Mouse (Mus musculus): ENCODE measurements around the gene Aunip.

Gene Aunip

DNA sequence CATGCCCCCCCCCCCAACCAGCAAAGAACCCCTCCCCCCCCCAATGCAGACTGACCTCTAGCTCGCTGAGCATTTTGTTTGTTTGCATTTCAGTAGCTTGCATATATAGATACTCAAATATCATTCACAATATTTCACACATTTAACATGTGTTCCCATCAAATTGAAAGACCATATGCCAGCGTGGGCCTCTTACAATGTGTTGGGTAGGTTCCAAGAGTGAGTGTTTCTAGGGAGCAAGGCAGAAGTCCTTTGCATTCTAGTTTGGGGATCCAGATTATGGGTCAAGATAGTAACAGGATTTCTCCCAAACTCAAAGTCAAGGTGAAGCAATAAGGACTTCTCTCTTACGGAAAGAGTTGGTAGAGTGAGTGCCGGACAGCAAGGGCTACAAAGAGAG lies 7.7 kb downstream of the Aunip start:
- no peak for DNase-seq

DNA sequence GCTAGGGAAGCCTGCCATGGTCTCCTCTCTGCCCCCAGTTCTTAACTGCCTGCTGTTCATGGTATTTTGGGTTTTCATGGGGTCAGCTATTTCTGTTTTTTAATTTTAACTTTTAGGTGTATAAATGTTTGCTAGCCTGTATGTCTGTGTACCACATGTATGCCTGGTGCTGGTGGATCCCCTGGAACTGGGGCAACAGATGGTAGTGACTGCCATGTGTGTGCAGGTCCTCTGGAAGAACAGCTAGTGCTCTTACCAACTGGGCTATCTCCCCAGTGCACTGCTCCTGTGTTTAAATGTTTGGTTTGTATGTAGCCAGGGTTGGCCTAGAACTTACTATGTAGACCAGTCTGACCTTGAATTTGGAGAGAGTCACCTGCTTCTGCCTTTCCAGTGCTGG lies 8.5 kb downstream of the Aunip start:
- DNase-seq, result no peak

DNA sequence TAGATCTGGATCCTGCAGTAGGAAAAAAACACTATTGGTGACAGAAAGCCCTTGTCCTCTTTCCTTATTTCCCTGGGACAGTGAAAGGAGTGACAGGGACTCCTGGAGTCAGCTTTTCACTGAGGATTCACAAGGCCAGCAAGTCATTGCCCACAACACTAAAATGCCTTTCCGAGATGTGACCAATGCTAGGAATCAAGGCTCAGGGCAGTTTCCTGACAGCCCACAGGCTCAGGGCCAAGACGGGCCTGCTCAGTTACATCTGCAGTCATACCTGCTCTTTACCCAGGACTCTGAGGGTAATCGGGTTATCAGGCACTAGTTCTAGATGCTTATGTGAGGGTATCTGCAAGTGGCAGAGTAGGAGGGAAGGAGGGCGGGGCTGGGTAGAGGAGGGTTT lies 12.6 kb downstream of the Aunip start:
- no peak for DNase-seq

DNA sequence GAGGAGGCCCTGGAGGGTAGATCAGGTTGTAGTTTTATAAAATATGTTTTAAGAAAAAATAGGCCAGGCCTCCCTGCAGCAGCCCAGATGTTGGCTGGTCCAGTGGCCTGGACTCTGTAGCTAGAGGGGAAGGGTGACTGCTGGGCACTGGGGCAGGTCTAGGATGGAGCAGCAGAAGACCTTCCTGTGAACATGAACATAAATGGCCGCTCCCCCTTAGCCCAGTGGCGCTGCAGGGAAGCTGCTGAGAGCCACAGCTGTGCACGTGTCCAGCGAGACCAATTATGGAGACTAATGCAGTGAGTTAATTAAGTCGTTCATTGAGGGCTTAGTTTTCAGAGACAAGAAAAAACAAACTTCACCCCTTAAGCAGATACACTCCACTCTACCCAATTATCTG lies 15.0 kb downstream of the Aunip start:
- no peak for DNase-seq

DNA sequence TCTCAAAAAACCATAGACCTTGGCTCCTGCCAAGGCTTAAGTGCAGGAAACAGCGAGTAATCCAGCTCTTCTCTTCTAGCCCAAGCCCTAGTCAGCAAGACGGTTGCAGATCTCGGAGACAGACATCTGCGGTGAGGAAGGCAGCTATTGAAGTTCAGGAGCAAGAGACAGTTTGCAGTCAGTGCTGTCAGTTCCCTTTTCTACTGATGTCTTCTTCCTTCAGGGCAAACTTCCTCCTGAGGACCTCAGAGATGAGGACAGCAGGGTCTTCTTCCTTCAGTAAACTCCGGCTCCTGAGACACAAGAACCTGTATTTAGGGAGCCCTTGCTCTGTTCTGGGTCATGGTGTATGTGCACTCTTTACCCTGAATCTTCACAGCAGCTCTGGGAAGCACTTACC lies 15.4 kb downstream of the Aunip start:
- no peak for DNase-seq

- DNase-seq, result peak; percentile 41 to 74
Observed at GRCm38 (mm10) chr4:134532928-134533327, 22.1 kb downstream of the Aunip start.

DNA sequence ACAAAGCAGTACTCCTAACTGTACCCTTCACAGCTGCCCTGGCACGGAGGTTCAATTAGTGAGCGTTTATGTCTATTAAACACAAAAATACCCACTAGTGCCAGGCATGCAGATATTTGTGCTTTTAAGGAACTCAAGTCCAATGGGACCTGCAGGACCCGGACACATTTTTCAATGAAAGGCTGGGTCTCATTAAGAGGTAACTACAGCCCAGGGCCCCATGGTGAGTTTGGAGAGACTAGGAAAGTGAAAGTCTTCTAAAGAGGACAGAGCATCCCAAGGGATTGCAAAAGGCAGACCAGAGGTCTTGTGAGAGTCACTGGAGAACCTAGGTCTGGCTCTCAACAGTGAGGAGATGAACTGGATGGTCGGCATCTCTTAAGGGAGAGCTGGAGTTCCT lies 22.6 kb downstream of the Aunip start:
- no peak for DNase-seq

- peak; percentile 81 to 83 for DNase-seq
Observed at GRCm38 (mm10) chr4:134534124-134534886, 23.5 kb downstream of the Aunip start.

DNA sequence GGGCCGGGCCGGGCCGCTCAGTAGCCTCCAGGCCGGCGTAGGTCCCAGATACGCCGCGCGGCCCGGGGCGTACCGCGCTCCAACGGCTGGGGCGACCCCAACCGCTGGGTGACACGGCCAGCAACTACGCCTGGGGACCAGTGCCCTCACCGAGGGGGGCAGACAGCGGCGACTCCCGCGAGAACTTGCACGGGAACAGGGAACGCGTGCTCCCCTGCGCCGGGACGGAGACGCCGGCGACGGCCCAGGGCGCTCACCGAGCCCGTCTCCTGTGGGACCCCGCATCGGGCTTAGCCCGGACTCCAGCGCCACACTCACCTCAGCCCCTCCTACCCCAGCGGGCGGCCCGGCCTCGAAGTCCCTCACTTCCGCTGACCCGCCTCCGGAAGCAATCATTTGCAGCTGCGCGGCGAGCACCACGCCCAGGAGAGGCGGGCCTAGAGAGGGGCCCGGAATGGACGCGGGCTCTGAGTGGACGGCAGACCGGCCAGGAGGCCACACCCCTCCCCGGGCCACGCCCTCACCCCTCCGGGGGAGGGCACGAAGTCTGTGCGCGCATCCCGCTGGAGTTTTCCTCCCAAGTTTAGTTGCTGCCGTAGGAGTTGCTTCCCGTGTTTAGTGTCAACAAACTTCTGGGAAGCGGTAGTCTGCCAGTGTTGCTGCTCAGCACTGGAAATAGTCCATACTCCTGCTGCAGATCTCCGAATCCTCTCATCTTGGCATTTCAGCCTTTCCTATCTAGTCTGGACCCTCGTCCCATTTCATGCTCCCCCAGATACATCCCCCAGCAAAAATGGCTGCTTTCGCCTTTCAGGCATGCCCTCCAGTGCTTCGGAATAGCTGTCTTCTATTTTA lies 24.4 kb downstream of the Aunip start, which contains the start of gene Mtfr1l:
Gene Mtfr1l (minus strand): TSS at position 456 of the 855 bp plus-strand sequence.
- DNase-seq, result peak; percentile 99

GRCm38 (mm10) chr4:134535787-134536151 lies 25.0 kb downstream of the Aunip start:
- no peak for DNase-seq

DNA sequence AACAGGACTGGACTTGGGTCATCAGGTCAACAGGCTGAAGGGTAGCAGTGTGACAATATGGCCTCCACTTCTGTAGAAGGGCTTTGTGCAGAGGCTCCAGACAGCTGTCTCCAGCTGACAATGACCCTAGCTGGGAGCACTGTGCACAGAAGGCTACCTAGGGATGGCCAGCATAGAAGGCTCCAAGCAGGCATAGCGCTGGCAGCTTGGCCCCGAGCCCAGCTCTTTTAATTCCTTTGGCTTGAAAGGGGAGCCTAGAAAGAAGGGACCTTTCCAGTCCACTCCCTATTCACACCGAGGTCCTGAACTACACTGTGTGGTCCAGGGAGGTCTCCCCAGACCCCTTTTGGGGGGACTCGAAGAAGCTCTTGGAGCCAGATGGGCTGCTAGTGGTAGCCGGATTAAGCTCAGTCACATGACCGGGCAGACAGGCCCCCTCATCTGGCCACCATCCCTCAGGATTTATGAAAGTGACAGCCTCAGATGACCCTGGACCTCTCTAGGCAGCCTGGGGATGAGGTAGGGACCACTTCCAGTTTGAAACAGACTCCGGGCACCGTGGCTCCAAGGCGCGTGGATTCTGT lies 28.3 kb downstream of the Aunip start:
- DNase-seq, result no peak

GRCm38 (mm10) chr4:134542726-134543125 lies 31.9 kb downstream of the Aunip start:
- DNase-seq, result no peak

DNA sequence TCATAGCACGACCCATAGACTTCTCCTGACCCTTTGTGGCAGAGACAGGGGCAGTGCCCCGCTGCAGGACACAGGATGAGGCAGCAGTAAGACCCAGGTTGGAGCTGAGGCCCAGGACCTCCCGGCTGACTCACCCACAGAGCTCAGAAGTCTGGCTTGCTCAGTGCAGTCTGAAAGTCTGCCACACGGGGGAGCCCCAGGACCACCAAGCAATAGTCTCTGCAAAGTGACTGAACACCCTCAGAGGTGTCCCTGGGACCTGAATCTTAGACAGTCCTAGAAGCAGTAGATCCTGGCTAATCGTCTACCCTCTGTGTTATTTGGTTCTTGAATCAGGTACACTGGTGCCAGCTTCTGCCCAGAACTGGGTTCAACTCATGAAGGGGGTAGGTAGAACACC lies 32.5 kb downstream of the Aunip start:
- DNase-seq, result peak; percentile 86 to 90

GRCm38 (mm10) chr4:134546814-134547705 lies 36.3 kb downstream of the Aunip start:
- peak; percentile 67 to 81 for DNase-seq

DNA sequence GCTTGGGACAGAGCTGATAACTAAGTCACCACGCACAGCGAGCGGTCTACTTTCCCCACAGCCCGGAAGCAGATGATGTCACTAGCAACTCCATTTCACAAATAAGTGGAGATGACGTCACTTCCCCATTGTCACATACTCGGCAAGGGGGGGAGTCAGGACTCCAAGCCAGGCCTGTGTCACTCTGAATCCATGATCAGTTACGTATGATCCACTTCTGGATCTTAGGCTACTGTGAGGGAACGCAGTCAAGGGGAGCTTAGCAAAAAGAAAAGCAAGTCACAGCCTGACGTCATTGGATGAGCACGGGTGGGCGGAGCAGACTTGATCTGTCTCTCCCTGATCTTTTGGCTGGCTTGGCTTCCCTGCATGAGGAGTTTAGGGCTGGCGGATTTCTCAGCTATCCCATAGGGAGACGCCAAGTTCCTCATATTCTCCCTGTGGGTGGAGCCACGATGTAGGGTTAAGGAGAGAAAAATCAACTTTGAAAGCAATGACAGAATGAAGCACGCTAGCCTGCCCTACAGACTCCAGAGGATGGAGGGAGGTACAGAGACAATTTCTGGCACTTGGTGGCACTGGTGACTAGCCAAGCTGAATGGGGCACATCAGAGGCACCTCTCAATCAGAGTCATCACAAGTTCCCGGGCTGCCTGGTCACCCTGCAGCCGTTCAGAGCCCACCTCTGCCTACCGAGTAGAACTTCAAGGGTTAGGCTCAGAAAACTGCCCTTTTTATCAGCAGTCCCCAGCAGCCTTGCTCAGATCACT lies 37.6 kb downstream of the Aunip start:
- DNase-seq, result peak; percentile 37 to 52

GRCm38 (mm10) chr4:134549899-134550298 lies 39.1 kb downstream of the Aunip start:
- DNase-seq, result no peak

DNA sequence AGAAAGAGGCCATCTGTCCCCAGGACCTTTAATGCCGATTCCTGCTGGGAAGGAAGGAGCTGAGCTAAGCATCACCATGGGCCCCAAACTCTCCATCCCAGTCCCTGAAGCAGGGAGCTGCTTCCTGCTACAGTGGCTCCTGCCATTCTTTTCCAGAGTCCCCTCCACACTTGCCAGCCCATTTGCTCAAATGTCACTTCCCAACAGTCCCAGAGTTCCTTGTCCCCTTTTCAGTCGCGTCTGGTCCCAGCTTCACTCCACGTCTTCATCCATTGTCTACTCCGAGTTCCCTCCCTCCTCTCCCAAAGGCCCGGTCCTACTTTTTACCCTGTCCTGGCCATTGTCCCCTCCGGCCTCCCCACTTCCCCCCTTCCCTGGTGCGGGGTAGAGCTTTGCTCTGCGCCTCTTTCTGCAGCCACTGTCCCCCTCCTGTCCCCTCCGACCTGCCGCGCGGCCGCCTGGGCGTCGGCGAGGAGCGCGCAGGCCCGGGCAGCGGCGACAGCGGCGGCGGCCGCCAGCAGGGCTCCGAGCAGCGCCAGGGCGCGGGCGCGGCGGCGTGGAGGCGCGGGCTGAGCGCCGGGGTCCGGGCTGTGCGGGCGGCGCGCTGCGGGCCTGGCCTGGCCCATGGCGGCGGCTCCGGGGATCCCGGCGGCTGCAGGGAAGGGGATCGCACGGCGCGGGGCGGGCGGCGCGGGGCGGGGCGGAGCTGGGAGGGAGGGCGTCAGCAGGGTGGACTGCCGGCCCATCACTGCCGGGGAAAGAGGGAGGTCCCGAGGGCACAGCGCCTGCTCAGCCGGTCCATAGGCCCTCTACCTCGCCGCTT lies 40.9 kb downstream of the Aunip start, which contains the start of gene Selenon:
Gene Selenon (minus strand): TSS at position 673 of the 823 bp plus-strand sequence.
- peak; percentile 73 to 80 for DNase-seq

GRCm38 (mm10) chr4:134553631-134554030 lies 42.8 kb downstream of the Aunip start:
- DNase-seq, result no peak

GRCm38 (mm10) chr4:134555956-134556580 lies 45.3 kb downstream of the Aunip start:
- no peak for DNase-seq

GRCm38 (mm10) chr4:134557626-134558249 lies 46.9 kb downstream of the Aunip start:
- DNase-seq, result no peak
